Mouse (Mus musculus) layer of hippocampus, postnatal 14 days (tissue): ENCODE measurements around the gene Ryr1. TPM values are rescaled to one million over a fixed set of nuclear protein-coding genes. Genes with fewer than 3 reads are reported as not detected.

Experiments used
- DNase-seq, 2 experiments: peaks; one replicate each; pipeline ENCODE4 v3.0.0; 2021 to 2022; ENCODE audit warnings: low spot score in 2 of 2, mixed read lengths in 1 of 2
- total RNA-seq, 2 experiments: library from RNA; stranded (reverse); gene quantifications; 2 replicates each; pipeline ENCODE4 v1.2.3; 2021

Ryr1 gene
- total RNA-seq, 2 experiments from 2014 or later: 9.3 to 12.2 TPM

DNA sequence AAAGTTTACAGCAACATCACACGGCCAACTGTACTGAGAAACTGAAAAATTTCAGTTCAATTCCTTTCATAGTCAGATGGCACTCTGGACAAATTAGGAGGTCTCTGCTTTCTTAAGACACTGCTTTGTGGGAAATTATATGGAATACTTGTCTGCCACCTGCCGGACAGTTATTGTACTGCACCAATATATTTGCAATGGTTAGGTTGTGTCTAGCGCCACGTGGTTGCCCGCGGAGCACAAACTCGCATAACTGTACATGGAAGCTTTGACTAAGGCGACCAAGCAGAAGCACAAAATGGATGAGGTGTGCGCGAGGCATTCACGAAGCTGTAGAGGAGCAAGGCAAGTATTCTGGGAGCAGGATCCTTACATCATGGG, 85.4 kb downstream of the Ryr1 start:
- DNase-seq: peak; percentile 92 to 94

DNA sequence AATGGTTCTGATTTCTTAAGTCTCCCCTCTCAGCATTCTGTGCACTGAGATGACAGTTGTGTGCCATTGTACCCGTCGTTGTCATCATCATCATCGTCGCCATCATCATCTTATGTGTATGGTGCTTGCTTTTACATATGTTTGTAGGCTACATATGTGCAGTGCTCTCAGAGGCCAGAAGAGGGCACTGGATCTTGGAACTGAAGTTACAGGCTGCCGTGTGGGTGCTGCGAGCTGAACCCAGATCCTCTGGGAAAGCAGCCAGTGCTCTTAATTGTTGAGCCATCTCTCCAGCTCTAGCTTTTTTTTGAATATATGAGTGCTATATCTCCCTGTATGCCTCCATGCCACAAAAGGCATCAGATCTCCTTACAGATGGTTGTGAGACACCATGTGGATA, 87.7 kb downstream of the Ryr1 start:
- no peak for DNase-seq

DNA sequence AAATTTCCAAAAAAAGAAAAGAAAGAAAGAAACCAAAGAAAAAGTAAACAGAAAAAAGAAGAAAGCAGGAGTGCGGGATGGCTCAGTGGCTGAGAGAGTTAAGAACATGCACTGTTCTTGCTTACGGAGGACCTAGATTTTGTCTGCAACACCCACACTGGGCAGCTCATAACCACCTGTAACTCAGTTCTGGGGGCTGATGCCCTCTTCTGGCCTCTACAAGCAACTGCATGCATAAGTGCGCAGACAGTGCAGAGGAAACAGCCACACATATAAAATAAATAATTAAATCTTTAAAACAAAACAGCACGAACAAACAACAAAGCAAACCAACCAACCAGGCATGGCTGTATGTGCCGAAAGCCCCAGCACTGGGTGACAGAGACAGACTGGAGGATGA, 92.3 kb downstream of the Ryr1 start:
- DNase-seq: no peak

DNA sequence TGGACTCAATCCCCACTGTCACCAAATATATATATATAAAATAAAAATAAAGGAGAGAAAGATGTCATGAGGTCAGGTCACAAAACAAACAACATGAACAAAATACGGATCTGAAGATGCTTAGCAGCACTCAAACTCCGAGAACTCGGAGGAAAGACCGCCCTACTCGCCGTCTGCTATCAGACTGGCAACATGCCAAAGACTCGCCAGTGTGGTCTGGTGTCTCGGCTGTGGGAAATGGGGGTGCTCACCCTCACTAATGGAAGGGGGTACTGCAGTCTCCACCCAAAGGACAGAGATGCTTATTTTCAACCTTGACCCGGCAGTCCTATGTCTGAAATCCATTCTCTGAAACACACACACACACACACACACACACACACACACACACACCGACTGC, 93.3 kb downstream of the Ryr1 start:
- no peak for DNase-seq

DNA sequence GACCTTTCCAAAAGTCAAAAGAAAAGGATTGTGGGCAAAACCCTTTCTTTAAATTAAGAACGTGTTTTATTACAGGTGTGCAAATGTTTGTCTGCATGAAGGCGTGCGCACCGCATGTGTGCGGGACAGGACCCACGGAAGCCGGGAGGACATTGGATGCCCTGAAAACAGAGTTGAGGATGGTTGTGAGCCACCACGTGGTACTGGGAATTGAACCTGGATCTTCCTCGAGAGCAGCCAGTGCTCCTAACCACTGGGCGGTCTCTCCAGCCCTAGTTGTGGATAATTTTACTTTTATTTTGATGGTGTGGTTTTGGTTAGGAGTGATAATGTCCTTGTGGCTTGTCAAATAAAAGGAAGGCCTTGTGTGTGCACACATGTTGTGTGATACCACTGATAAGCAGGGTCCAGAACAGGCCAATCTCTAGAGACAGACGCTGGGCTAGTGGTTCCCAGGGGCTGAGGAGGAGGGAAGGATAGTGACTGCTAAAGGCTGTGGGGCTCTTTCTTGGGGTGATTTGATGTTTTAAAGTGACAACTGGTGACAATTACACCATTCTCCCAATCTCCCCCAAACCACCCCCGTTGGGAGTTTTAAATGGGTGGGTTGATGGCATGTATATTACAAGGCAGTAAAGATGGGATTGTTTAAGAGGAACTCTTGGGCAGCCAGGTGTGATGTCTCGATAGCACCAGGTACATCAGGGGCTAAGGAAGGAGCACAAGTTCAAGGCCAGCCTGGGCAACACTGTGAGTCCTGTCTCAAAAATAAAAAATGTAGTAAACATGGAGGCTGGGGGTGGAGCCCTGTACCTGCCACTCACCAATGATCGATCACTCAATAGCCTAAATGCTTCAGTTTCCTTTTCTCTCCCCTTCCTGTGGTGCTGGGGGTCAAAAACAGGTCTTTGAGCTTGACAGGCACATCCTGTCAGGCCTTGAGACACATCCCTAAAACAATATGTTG, 95.0 kb downstream of the Ryr1 start:
- no peak for DNase-seq

DNA sequence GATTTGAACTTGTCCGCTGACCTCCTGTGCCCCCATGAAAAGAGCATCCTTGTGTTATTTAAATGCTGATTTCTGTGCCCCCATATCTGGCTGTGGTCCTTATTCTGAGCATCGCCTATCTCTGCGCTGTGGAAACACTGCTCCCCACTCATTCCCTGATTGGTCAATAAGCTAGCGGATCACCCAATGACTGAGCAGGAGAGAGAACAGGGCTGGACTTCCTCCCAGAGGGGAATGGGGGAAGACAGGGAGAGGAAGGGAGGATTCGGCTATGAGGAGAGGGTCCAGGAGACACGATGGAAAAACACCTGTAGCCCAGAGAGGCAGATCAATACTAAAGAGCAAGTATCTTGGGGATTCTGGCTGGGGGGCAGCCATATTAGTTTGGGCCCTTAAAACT, 96.2 kb downstream of the Ryr1 start:
- no peak for DNase-seq

DNA sequence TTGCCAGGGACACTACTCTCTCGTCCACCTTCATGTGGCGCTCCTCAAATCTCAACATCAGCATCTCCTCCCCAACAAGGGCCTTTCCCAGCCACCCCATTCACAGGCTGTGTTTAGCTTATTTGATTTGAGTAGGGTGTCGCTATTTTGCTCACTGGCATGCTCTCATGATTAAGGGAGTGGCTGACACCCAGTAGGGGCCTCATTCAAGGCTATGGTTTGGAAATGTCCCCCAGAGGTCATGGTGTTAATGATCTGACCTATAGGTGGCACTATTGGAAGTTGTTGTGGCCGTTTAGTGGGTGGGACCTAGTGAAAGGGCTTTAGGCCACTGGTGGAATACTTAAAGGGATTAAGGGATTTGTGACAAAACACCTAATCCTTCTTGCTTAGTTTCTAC, 98.2 kb downstream of the Ryr1 start:
- no peak for DNase-seq

DNA sequence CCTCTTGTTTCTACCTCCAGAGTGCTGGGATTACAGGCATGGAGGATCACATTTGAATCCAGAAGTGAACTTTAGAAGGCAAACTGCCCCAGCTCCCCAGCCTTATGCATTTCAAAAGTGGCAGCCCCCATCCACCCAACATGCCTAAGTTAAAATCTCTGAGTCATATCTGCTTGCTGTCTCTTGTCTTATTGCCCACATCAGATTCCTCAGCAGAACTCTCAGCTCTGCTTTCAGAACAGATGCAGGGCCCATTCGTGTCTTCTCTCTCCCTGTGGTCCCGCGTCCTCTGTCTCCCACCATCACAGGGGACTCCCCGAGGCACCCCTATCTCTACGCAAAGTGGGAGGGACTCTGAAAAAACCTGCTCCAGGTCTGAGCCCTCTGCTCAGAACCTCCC, 98.8 kb downstream of the Ryr1 start:
- no peak for DNase-seq

DNA sequence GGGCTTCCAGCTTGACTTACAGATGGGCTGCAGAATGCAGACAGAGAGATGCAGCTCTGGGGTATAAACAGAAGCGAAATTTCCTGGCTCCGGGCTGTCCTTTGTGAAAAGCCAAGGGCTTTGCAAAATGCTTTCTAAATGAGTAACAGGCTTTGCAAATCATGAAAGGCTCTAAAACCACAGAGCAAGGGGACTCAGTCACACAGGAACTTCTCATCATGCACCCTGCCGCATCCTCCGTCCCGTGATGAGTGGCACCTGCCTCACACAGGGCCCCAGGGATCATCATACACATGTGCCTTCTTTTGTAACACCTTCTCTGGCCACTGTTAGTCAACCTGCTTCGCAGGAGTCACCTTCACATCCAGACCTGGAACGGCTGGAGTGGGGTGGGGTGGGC, 99.4 kb downstream of the Ryr1 start:
- no peak for DNase-seq

DNA sequence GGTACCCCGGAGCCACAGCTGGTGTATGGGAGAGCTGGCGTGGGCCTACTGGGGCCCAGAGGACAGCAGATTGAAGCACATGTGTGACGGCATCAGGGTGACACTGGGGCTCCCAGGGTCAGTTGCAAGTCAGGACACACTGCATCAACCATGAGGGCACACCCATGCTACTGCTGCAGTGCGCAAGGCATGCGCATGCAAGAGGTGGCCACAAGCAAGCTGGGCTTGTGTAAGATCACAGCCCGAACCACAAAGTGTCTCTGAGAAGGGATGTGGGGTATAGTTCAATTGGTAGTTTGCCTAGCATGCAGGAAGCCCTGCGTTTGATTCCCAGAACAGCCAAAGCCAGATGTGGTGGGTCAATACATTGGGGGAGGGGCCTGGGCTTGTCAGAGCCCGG, 101.5 kb downstream of the Ryr1 start:
- DNase-seq: no peak

DNA sequence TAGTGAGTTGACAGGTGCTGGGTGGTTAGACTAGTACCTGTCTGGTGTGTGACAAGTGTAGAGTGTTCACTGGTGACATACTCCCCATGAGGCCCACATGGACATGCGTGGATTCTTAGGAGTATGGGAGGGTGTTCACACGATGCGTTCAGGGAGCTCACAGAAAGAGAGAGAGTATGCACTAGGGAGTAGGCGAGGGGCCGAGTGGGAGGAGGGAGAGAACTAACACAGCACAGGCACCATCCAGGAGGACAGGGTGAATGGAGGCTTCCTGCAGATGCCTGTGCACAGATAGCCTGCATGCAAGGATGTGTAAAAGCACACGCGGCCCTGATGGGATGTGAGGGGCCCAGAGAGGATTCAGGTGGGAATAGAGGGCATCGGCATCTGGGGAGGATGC, 102.5 kb downstream of the Ryr1 start:
- no peak for DNase-seq

DNA sequence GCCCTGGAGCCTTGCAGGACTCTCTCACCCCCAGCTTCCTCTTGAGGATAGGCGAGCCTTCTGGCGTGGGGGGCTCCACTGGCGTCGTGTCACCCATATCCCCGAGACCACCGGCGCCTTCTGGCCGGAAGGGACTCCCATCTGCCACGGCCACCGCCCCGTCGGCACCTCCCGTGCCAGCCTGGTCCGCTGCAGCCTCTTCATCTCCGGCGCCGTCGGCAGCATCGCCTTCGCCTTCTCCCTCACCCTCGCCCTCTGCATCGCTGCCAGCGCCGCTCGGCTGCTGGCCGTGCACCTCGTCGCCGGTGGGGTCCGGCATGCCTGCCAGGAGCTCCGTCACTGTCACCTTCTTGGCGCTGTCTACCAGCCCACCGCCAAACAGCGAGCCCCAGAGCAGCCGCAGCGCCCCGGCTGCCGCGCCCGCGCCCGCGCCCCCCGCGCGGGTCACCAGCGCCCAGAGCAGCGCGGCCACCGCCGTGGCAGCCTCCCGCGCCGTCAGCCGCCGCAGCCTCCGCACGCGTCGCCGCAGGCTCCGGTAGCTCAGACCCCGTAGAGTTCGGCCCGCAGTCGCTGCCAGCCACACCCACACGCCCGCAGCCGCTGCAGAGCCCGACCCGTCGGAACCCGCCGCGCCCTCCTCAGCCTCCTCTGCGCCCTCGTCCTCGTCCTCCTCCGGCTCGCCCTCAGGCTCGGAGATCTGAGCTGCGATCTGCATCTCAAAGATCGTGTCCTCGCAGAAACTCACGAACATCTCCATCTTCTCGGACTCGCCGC, 105.3 kb downstream of the Ryr1 start:
- no peak for DNase-seq

DNA sequence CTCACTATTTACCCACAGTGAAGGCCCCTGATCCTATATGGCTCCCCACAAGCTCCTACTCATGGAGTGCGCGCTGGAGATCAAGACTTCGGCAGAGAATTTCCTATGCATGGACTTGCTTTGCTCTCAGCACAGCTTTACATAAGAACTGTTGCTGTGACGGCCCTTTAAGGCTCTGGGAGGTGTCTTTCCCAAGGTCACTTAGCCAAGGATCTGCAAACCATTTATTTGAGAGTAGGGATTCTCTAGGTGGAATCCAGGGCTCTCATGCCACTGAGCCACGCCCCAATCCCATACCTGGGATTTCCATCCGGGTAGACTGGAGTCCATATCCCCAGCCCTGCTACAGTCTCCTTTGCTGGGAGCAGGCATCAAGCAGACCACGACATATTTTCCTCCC, 107.8 kb downstream of the Ryr1 start:
- no peak for DNase-seq

DNA sequence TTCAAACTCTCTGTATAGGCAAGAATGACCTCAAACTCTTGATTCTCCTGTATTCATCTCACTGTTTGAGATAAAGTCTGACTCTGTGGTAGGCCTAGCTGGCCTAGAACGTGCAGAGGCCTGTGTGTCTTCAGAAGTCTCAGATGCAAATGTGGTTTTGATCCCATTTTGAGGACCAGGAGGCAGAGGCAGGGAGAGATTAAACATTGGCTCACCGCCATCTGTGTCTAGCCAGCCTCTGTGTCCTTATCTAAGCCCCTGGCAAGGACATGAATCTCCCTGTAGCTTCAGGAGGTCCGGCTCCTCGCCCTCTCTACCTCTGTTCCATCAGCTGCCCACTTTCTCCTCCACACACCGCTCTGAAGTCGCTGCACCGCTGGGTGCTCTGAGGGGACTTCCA, 108.5 kb downstream of the Ryr1 start:
- no peak for DNase-seq

DNA sequence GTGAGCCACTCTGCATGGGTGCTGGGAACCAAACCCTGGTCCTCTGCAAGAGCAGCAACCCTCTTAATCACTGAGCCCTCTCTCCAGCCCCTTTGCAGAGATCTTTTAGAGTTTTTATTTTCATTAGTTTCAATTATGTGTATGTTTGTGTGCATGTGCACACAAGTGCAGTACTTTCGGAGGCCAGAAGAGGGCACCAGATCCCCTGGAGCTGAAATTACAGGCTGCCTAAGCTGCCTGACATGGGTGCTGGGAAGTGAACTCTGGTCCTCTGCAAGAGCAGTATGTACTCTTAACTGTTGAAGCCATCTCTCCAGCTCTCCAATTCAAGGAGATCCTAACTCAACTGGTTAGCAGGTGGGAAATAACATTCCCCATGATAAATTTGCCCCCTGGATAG, 110.0 kb downstream of the Ryr1 start:
- no peak for DNase-seq

DNA sequence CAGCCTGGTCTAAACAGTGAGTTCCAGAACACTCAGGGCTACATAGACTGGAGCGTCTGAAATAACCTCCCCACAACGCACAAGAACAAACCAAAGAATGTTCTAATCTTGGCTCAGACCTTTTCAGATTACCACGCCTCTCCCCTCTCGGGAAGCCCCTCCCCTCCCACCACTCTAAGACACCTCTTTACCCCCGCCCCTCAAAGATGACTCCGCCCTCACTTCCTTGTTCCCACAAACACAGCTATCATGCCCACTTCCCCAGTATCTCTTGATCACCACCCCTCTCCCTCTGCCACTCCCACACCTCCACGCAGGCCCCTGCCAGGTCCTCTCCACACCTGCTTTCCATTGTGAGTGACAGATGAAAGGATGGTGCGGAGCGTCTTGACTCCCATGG, 116.3 kb downstream of the Ryr1 start:
- no peak for DNase-seq

DNA sequence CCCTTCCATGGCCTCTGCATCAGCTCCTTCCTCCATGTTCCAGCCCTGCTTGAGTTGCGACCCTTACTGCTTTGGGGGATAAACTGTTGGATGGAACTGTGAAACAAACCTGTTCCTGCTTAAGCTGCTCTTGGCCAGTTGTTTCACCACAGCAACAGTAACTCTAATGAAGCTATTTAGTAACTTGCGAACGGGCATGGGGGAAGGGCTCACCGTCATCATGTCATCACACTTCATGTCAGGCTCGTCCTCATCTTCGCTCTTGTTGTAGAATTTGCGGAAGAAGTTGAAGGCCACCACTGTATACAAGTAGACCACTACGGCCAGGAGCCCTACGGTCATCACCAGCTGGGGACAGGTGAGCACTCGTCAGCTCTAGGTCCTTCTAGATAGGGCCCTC, 116.8 kb downstream of the Ryr1 start:
- no peak for DNase-seq

DNA sequence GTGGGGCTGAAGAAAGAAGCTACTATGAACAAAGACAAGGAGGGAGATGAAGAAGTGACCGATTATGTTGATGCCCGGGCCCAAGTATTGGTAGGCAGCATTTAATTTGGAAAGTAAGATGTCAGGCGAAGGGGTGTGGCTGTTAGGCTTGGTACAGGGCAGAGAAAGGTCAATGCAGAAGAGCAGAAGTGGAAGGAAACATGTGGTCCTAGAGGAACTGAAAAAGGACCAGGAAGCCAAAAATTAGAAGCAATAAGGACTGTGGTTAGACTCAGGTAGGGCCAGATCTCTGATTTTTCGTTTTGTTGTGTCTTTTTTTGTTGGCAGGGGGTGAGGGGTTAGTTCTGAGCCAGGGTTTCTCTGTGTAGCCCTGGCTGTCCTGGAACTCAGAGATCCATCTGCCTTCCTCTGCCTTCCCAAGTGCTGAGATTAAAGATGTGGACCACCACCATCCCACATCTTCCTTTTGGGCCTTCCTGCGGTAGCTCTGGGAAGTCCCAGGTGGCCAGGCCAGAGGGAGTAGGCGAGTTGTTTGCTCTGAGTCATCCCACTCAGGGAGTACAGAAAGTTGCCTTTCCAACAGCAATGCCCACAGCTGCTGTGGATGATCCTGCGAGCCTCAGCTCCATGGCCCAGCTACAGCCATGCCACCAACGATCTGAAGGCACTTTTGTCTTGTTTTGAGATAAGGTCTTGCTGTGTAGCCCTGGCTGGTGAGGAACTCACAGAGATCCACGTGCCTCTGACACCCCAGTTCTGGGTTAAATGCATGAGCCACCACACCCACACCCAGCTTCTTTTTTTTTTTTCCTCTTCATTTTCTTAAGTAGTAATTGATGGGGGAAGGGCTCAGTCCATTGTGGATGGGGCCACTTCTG, 117.5 kb downstream of the Ryr1 start:
- DNase-seq: no peak

DNA sequence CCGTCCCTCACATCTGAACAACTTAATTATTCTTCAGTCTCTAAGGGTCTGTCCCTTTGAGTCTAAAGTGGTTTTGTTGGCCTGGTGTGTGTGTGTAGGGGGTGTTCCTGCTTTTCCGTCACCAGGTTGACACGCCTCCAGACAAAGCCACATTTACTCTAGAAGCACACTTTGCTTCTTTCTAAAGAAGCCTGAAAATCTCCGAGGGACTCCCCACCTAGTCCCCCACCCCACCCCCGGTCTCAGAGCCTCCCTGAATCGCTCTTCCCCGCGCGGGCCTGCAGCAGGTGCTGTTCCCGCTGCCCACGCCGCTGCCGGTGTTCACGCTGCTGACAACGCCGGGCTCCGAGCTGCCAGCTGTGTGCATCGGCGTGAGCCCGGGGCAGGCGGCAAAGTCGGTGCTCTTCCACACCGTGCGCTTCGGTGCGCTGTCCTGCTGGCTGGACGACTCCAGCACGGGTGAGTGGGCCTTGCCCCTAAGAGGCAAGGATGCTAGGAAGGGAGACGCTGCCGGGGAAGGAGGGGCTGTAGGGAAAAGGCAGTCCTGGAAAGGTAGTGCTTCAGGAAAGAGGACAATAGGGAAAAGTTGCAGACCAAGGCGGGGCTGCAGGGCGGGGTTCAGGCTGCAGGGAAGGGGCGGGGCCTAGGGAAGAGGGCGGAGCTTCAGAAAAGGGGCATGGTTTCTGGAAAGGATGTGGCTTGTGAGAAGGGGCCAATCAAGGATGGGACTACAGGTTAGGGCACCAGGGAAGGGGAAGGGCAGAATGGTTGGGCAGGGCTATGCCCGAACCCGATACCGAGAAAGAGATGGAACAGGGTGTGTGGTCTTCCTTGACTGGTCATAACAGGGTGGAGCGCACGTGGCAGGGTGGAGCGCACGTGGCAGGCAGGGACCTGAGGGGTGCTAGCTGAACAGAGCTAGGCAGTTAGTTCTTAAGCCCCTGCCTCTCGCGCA, 124.1 kb downstream of the Ryr1 start:
- peak in 1 of 2 experiments; percentile 11 for DNase-seq

DNA sequence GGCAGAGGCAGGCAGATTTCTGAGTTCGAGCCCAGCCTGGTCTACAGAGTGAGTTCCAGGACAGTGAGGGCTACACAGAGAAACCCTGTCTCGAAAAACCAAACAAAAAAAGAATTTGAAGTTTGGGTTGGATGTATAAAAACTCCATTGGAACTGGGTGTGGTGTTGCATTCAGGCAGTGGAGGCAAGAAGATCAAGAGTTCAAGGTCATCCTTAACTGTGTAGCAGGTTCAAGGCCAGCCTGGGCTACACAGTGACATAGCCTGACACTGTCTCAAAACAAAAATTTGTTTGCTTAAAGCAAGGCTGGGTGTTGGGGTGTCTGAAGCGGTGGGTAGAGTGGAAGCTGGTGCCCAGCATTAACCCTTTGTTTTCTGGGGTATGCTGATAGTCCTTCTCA, 131.6 kb downstream of the Ryr1 start:
- DNase-seq: no peak
